Mouse (Mus musculus): ENCODE measurements around the gene Gda. TPM values are rescaled to one million over a fixed set of nuclear protein-coding genes. Genes with fewer than 3 reads are reported as not detected.

Gene Gda
- polyA plus RNA-seq, 1 experiment from 2014 or later: 0.18 TPM

DNA sequence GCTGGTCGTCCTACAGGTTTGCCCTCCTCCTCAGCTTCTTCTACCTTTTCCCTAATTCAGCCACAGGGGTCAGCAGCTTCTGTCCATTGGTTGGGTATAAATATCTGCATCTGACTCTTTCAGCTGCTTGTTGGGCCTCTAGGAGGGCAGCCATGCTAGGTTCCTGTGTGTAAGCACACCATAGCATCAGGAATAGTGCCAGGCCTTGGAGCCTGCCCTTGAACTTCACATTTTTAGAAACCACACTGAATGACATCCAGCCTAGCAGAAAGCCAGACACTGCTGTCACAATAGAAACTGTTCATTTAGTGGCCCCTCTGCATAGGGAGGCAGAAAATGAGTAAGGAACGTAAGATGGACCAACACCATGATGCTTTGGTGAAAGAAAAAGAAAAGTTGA lies 8.9 kb upstream of the Gda start:
- DNase-seq (ENCODE audit: low read depth, low spot score): no peak
- TF ChIP-seq CTCF (IDR thresholded peaks at IDR 0.05): no peak
- ChIA-PET CTCF (no interaction called here), POLR2A (interaction anchor here (0.7 kb wide), 1 partner anchor 76 kb away, joined by 3 read pairs; no protein-coding TSS in a partner anchor)
- ATAC-seq: no peak
- peaks cover 2% of the 10 kb centered on the region for H3K27me3 ChIP-seq
- in situ Hi-C loops (cut with MboI; ENCODE audit: low pct_unique_long_range_greater_than_20kb): no loop called here

DNA sequence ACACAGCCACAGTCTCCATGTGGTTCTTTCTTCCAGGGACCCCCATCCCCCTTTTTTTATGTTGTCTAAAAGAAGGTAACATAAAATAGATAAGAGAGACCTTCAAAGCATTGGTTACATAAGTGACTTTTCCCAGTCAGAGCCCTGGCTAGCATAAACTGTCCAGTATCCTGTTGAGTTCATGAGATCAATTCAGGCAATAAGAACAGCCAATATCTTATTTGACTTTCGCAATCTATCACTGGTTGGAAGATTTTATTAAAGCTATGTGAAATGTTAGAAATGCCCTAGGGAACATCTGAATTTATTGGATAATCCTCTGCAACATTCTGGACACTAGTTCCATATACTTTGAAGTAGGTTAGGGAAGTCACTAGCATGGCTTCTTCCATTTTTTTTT lies 7.8 kb upstream of the Gda start:
- ChIA-PET POLR2A (no interaction called here), CTCF (no interaction called here)
- DNase-seq (ENCODE audit: low read depth, low spot score) (no peak), ATAC-seq (no peak)
- in situ Hi-C loops (cut with MboI; ENCODE audit: low pct_unique_long_range_greater_than_20kb): no loop called here
- H3K27me3 ChIP-seq: peaks cover 2% of the 10 kb centered on the region
- TF ChIP-seq CTCF (IDR thresholded peaks at IDR 0.05): no peak

GRCm38 (mm10) chr19:21480053-21480419 lies 6.8 kb upstream of the Gda start:
- ATAC-seq: no peak
- in situ Hi-C loops (cut with MboI; ENCODE audit: low pct_unique_long_range_greater_than_20kb): no loop called here
- POLR2A ChIA-PET: no interaction called here

DNA sequence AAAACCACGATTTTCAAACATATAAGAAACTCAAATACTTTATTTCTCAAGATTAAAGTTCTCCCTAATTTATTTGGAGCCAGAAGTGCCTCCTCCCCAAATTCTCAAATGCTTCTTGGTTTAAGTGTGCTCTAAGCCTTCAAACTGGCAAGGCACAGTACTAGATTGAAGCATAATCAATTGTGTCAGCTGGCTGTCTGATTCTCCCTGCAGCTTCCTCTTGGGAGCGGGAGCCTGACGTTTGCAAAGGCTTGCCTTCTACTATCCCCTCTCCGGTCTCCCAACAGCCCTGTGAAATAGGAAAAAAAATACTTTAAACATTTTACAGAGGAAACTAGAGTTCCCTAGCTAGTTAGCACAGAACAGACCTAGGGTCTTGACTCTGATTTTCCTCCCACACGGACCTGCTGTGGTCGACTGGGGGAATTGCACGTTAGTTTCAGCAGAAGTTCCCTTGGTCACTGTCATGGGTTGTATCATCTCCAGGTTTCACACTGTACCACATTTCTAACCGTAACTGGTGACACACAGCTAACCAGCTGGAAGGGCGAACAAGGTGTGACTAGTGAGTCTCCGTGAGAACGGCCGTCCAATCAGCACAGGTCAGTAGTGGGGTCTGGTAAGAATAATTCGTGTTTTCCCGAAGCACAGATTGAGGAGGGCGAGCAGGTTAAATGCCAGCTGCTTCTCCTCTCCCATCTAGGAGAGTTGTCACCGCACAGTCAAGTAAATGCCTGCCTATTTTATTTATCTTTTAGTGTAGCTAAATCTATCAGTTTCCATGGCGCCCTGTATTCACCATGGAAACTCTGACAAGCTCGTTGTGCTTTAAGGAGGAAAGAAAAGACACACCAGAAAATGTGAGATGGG lies 6.2 kb upstream of the Gda start:
- TF ChIP-seq CTCF (IDR thresholded peaks at IDR 0.05): no peak
- ChIA-PET POLR2A (no interaction called here), CTCF (no interaction called here)
- no peak for DNase-seq (ENCODE audit: low read depth, low spot score)
- no peak for ATAC-seq
- in situ Hi-C loops (cut with MboI; ENCODE audit: low pct_unique_long_range_greater_than_20kb): no loop called here
- peaks cover 2% of the 10 kb centered on the region for H3K27me3 ChIP-seq

More at GRCm38 (mm10) chr19:21480053-21480419, 6.8 kb upstream of the Gda start:
- CTCF ChIA-PET: no interaction called here
- H3K27me3 ChIP-seq: peaks cover 2% of the 10 kb centered on the region
- DNase-seq (ENCODE audit: low read depth, low spot score): no peak
- TF ChIP-seq CTCF (IDR thresholded peaks at IDR 0.05): no peak

GRCm38 (mm10) chr19:21478538-21478937 lies 5.3 kb upstream of the Gda start:
- no peak for DNase-seq (ENCODE audit: low read depth, low spot score)
- H3K27me3 ChIP-seq: peaks cover 6% of the 10 kb centered on the region
- in situ Hi-C loops (cut with MboI; ENCODE audit: low pct_unique_long_range_greater_than_20kb): no loop called here
- ATAC-seq: no peak
- no peak for TF ChIP-seq CTCF (IDR thresholded peaks at IDR 0.05)
- ChIA-PET POLR2A (no interaction called here), CTCF (no interaction called here)

GRCm38 (mm10) chr19:21477780-21478179 lies 4.5 kb upstream of the Gda start:
- H3K27me3 ChIP-seq: peaks cover 11% of the 10 kb centered on the region
- POLR2A ChIA-PET: no interaction called here
- DNase-seq (ENCODE audit: low read depth, low spot score) (no peak), ATAC-seq (no peak)
- CTCF ChIA-PET: no interaction called here
- in situ Hi-C loops (cut with MboI; ENCODE audit: low pct_unique_long_range_greater_than_20kb): no loop called here
- TF ChIP-seq CTCF (IDR thresholded peaks at IDR 0.05): no peak

- TF ChIP-seq CTCF (IDR thresholded peaks at IDR 0.05): no peak
- ChIA-PET CTCF (no interaction called here), POLR2A (no interaction called here)
- in situ Hi-C loops (cut with MboI; ENCODE audit: low pct_unique_long_range_greater_than_20kb): no loop called here
- ATAC-seq (no peak), DNase-seq (ENCODE audit: low read depth, low spot score) (no peak)
- H3K27me3 ChIP-seq: peaks cover 17% of the 10 kb centered on the region
Measured at GRCm38 (mm10) chr19:21476782-21477181, 3.5 kb upstream of the Gda start.

DNA sequence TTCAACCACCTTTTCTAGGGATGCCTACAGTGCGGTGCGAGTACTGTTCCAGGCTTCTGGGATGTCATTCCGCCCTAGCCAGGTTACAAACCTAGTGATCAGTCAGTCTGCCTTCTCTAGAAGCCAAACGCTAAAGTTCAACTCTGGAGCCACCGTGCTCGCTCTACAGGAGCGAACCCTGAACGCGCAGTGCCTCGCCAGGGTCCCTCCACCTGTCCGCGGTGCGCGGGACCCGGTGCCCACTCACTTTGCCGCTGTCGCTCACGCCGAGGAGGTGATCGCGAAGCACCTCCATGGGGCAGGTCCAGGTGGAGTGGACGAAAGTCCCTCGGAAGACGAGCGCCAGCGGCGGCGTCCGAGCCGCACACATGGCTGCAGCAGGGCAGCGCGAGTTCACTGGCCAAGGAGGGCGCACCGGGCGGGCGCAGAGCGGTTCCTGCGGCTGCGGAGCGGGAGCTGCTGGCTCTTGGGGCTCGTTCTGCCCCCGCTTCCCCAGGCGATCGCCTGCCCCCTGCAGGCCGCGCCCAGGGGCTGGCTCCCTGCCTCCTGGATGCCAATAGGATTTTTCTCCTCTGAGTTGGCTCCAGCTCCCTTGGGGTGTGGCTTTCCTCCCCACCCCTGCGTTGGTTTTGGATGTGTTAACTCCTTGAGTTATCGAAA lies 994 bp downstream of the Gda start:
- DNase-seq (ENCODE audit: low read depth, low spot score) (no peak), ATAC-seq (peak; percentile 44)
- ChIA-PET POLR2A (no interaction called here), CTCF (no interaction called here)
- H3K27me3 ChIP-seq: peaks cover 33% of the 10 kb centered on the region
- TF ChIP-seq CTCF (IDR thresholded peaks at IDR 0.05): peak; percentile 78
- in situ Hi-C loops (cut with MboI; ENCODE audit: low pct_unique_long_range_greater_than_20kb): no loop called here

GRCm38 (mm10) chr19:21461221-21461960 lies 11.9 kb downstream of the Gda start:
- ATAC-seq (no peak), DNase-seq (ENCODE audit: low read depth, low spot score) (no peak)
- in situ Hi-C loops (cut with MboI; ENCODE audit: low pct_unique_long_range_greater_than_20kb): no loop called here
- CTCF ChIA-PET: interaction anchor here (0.9 kb wide), 1 partner anchor 10 kb away, joined by 3 read pairs; no protein-coding TSS in a partner anchor
- peaks cover 23% of the 10 kb centered on the region for H3K27me3 ChIP-seq
- no peak for TF ChIP-seq CTCF (IDR thresholded peaks at IDR 0.05)
- POLR2A ChIA-PET: interaction anchor here (0.7 kb wide), 1 partner anchor 564 kb away, joined by 3 read pairs; no protein-coding TSS in a partner anchor

DNA sequence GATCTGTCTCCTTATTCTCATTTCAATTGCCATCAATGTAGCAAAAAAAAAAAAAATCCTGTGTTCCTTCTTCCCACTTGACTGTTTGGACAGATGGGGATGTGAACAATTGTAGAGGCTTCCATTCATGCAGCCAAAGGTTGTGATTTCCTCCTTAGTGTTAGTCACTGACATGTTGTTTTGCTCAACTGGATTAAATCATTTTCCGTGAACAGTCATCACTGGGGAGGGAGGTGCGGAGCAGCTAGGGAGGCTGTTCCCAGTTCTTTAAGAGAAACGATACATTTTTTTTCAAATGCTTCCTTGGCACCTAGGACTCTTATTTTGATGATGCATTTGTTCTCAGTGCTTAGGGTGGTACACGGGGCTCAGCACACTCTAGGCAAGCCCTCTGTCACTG lies 15.8 kb downstream of the Gda start:
- CTCF ChIA-PET: no interaction called here
- in situ Hi-C loops (cut with MboI; ENCODE audit: low pct_unique_long_range_greater_than_20kb): no loop called here
- POLR2A ChIA-PET: no interaction called here
- ATAC-seq (no peak), DNase-seq (ENCODE audit: low read depth, low spot score) (no peak)
- TF ChIP-seq CTCF (IDR thresholded peaks at IDR 0.05): no peak
- peaks cover 24% of the 10 kb centered on the region for H3K27me3 ChIP-seq

DNA sequence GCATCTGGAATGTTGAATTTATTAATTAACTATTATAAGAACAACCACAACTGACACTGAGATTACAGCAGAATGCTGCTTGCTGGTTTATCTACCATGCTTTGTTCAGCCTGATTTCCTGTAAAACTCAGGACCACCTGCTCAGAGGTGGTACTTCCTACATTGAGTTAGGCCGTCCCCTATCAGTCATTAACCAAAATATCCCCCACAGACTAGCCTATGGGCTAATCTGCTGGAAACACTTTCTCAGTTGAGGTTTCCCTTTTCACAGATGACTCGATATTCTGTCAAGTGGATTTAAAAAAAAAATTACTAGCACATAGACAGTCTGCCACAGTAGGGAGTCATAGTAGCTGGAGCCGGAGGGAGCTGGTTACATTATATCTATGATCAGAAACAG lies 31.5 kb downstream of the Gda start:
- POLR2A ChIA-PET: no interaction called here
- no peak for TF ChIP-seq CTCF (IDR thresholded peaks at IDR 0.05)

More for the DNA sequence above, 31.5 kb downstream of the Gda start:
- in situ Hi-C loops (cut with MboI; ENCODE audit: low pct_unique_long_range_greater_than_20kb): no loop called here
- H3K27me3 ChIP-seq: peaks cover 6% of the 10 kb centered on the region
- no peak for ATAC-seq
- CTCF ChIA-PET: interaction anchor here (1.1 kb wide), 1 partner anchor 16 kb away, joined by 3 read pairs; no protein-coding TSS in a partner anchor
- no peak for DNase-seq (ENCODE audit: low read depth, low spot score)

All from Patski (cell line).